Mouse (Mus musculus) E14TG2a.4 (cell line): ENCODE results near the gene Alk.

Experiments used
- CTCF ChIP-seq: conservative IDR thresholded peaks from 2 replicates; pipeline ENCODE4 v1.5.1; 2014; ENCODE audit warnings: low read length
- NANOG ChIP-seq: IDR thresholded peaks from 2 replicates; pipeline ENCODE4 v1.6.1; 2014; ENCODE audit warnings: borderline replicate concordance, low read length, mixed read lengths
- POU5F1 ChIP-seq: IDR thresholded peaks from 2 replicates; pipeline ENCODE4 v1.6.1; 2014; ENCODE audit warnings: low read length, borderline replicate concordance

GRCm38 (mm10) chr17:72528481-72528880 lies 75.9 kb downstream of the Alk start:
- TF ChIP-seq CTCF (no peak), NANOG (no peak), POU5F1 (no peak)
